Mouse (Mus musculus): Measurements from ENCODE around the gene Ifnar2. TPM values are rescaled to one million over a fixed set of nuclear protein-coding genes. Genes with fewer than 3 reads are reported as not detected.

The Ifnar2 gene
- polyA plus RNA-seq, 1 experiment from 2014 or later: 107 TPM

DNA sequence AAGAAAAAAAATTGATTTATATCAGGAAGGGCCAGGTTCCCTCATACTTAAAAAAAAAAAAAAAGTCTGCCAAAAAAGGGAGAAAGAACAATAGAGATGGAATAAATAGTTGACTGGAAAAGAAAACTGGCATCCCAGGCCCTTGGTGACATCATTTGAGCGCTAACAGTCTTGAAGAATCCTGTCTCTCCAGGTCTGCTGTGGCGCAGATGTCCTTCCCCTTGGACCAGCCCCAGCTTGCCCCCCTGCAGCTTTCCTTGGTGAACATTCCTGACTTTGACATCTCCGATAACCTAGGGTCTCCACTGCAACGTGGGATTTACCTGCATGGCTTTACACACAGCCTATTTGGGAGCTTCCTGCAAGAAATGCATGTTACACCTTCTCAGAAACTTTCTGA, 9.0 kb downstream of the Ifnar2 start:
- 85% methylated on average over 4 of the region's 4 CpGs for WGBS (ENCODE audit: insufficient replicate concordance)
- H3K27me3 ChIP-seq (ENCODE audit: insufficient read depth, low read length): no peaks in the 10 kb centered on the region
- no peak overlapping the region for H3K4me2 ChIP-seq (ENCODE audit: low read depth, low read length)
- H3K36me3 ChIP-seq (replicated peaks; ENCODE audit: insufficient read depth, low read length): peaks cover 57% of the 10 kb centered on the region
- TF ChIP-seq CTCF (IDR thresholded peaks at IDR 0.05; ENCODE audit: low read depth): no peak
- no peak for TF ChIP-seq EP300 (IDR thresholded peaks at IDR 0.05; ENCODE audit: low read depth)
- H3K9me3 ChIP-seq (ENCODE audit: low read length): no peaks in the 10 kb centered on the region
- no peak overlapping the region for H3K4me3 ChIP-seq (ENCODE audit: low read depth, low read length)
- H3K27ac ChIP-seq (ENCODE audit: low read depth): no peak overlapping the region
- DNase-seq (no peak), ATAC-seq (no peak)
- peaks cover 38% of the 10 kb centered on the region for H3K4me1 ChIP-seq (ENCODE audit: insufficient read depth)
- no peak overlapping the region for H3K9ac ChIP-seq (replicated peaks)

DNA sequence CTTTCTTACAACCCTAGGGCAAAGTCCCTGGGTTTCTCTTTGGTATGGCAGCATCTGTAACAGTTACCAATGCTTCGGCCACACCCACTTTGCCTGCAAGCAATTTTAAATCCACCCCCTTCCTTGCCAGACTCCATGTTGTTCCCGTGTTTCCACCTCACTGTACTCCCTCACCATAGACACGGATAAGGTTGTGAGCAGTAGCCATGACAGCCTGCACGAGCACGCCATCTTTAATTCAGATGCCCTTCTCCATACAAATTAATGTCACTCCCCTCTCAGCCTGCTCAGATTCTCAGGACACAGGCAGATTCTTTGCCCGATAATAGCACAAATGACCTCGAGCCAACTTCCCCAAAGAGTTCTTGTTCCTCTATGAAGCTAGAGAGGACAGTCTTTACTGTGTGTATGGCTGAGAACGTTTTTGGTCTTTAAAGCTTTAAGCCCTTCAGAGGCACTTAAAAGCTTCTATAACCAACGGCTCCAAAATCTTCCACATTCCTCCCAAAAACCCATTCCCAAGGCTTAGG, 9.7 kb downstream of the Ifnar2 start:
- no peak for ATAC-seq
- Histone ChIP-seq H3K4me1 (ENCODE audit: insufficient read depth) (peaks cover 37% of the 10 kb centered on the region), H3K9ac (replicated peaks) (no peak overlapping the region), H3K27me3 (ENCODE audit: insufficient read depth, low read length) (no peaks in the 10 kb centered on the region), H3K9me3 (ENCODE audit: low read length) (no peaks in the 10 kb centered on the region), H3K4me3 (ENCODE audit: low read depth, low read length) (no peak overlapping the region), H3K36me3 (replicated peaks; ENCODE audit: insufficient read depth, low read length) (peaks cover 57% of the 10 kb centered on the region), H3K27ac (ENCODE audit: low read depth) (0 out of 2 replicates have a peak overlapping the region, but pooled peaks have one; percentile 45), H3K4me2 (ENCODE audit: low read depth, low read length) (no peak overlapping the region)
- TF ChIP-seq CTCF (IDR thresholded peaks at IDR 0.05; ENCODE audit: low read depth) (no peak), EP300 (IDR thresholded peaks at IDR 0.05; ENCODE audit: low read depth) (no peak)
- WGBS (ENCODE audit: insufficient replicate concordance): 67% methylated on average over 9 of the region's 9 CpGs
- DNase-seq: no peak

DNA sequence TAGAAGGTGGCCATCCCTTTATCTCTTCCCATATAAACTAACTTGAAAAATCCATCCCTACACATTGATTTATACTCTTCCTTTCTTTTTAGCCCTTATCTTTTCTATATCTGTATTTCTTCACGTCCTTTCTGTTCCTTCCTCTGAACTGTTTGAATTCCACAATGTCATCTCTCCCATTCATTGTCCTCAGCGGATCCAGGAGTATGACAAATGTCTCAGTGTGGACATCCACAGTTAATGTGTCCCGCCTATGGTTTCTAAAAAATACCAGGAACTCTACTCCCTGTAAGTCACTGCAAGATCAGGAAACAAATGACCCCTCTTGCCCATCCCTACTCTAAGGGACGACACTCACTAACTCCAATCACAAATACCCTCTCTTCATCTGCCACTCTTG, 11.6 kb downstream of the Ifnar2 start:
- Histone ChIP-seq H3K27ac (ENCODE audit: low read depth) (peak overlapping the region; percentile 87), H3K4me3 (ENCODE audit: low read depth, low read length) (no peak overlapping the region), H3K9ac (replicated peaks) (no peak overlapping the region), H3K36me3 (replicated peaks; ENCODE audit: insufficient read depth, low read length) (peaks cover 67% of the 10 kb centered on the region), H3K4me2 (ENCODE audit: low read depth, low read length) (no peak overlapping the region), H3K4me1 (ENCODE audit: insufficient read depth) (peaks cover 22% of the 10 kb centered on the region), H3K9me3 (ENCODE audit: low read length) (no peaks in the 10 kb centered on the region), H3K27me3 (ENCODE audit: insufficient read depth, low read length) (no peaks in the 10 kb centered on the region)
- TF ChIP-seq CTCF (IDR thresholded peaks at IDR 0.05; ENCODE audit: low read depth) (no peak), EP300 (IDR thresholded peaks at IDR 0.05; ENCODE audit: low read depth) (no peak)
- 82% methylated on average over 4 of the region's 4 CpGs for WGBS (ENCODE audit: insufficient replicate concordance)
- no peak for ATAC-seq
- DNase-seq: no peak

DNA sequence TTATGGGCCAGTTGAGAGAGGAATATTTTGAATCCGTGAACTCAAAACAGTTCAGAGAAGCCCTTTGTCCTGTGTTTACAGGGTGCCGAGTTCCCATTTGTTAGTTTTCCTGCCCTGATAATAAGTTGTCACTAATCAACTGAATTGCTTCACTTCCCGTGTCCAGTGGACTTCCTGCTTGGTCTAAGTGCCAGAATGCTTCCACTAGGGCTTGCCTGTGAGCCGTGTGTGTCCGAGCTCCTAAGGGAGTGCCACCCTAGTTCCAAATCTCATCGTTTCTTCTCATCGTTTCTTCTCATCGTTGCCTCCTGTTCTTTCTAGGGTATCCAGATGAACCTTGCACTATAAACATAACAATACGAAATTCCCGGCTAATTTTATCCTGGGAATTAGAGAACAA, 13.0 kb downstream of the Ifnar2 start:
- peaks cover 14% of the 10 kb centered on the region for H3K4me1 ChIP-seq (ENCODE audit: insufficient read depth)
- H3K4me3 ChIP-seq (ENCODE audit: low read depth, low read length): no peak overlapping the region
- H3K4me2 ChIP-seq (ENCODE audit: low read depth, low read length): peak overlapping the region; percentile 33; the same call in 1 of the 2 replicates
- H3K36me3 ChIP-seq (replicated peaks; ENCODE audit: insufficient read depth, low read length): peaks cover 78% of the 10 kb centered on the region
- no peak overlapping the region for H3K9ac ChIP-seq (replicated peaks)
- DNase-seq: no peak
- ATAC-seq: peak; percentile 86
- WGBS (ENCODE audit: insufficient replicate concordance): 47% methylated on average over 10 of the region's 10 CpGs
- peak overlapping the region; percentile 87 for H3K27ac ChIP-seq (ENCODE audit: low read depth)
- TF ChIP-seq CTCF (IDR thresholded peaks at IDR 0.05; ENCODE audit: low read depth) (peak; percentile 23), EP300 (IDR thresholded peaks at IDR 0.05; ENCODE audit: low read depth) (no peak)
- peaks cover 5% of the 10 kb centered on the region; the same call in 1 of the 2 replicates for H3K9me3 ChIP-seq (ENCODE audit: low read length)
- H3K27me3 ChIP-seq (ENCODE audit: insufficient read depth, low read length): no peaks in the 10 kb centered on the region

DNA sequence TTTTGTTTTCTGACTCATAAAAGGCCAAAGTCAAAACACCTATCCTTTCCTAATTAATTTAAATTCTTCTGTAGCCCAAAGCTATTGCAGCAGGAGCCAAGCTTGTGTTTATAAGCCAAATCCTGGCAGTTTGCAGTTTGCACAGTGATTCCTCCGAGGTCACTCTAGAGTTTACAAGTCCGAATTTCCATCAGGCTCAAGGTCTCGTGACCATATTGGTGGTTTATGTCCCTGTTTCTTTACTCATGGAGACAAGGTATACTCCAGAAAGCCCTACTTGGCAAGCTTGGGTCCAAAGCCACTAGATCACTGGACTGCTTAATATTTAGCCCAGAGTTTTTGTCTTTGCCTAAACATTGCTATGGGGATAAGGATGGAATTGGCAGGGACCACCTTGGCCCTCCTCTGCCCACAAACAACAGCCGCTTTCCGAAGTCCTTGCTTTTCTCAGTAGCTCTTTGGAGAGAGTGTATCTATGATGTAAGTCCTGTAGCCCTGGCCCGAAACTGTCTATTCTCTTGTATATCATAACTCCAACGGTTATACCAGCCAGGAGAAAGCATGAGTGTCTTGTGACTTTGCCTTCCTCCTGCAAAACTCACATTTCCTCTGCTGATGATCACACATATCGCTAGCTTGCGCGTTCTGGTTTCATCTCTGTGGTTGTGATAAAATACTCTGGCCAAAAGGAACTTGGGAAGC, 14.0 kb downstream of the Ifnar2 start:
- ATAC-seq: peak; percentile 32; the same call in 1 of the 2 replicates
- H3K27ac ChIP-seq (ENCODE audit: low read depth): peak overlapping the region; percentile 87

DNA sequence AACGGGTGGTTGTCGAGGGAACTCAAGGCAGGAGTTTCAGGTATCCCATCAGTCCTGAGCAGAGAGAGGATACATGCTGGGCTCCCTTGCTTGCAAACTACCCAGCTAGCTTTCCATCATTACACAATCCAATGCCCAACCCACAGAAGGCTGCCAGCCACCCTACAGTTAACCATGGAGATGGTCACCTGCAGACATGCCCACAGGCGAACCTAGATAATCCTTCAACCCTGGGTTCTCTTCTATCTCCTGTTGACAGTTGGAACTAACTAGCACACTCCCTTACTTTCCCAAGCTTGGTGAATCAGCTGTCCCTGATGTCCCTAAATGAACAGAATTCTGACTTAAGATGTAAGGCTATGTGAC, 14.5 kb downstream of the Ifnar2 start:
- ATAC-seq: no peak
- DNase-seq: no peak
- 67% methylated on average over 3 of the region's 3 CpGs for WGBS (ENCODE audit: insufficient replicate concordance)
- Histone ChIP-seq H3K9ac (replicated peaks) (no peak overlapping the region), H3K36me3 (replicated peaks; ENCODE audit: insufficient read depth, low read length) (peaks cover 81% of the 10 kb centered on the region), H3K9me3 (ENCODE audit: low read length) (peaks cover 5% of the 10 kb centered on the region; the same call in 1 of the 2 replicates), H3K4me3 (ENCODE audit: low read depth, low read length) (no peak overlapping the region), H3K4me2 (ENCODE audit: low read depth, low read length) (no peak overlapping the region), H3K4me1 (ENCODE audit: insufficient read depth) (peaks cover 12% of the 10 kb centered on the region), H3K27ac (ENCODE audit: low read depth) (peak overlapping the region; percentile 87; the same call in 1 of the 2 replicates), H3K27me3 (ENCODE audit: insufficient read depth, low read length) (no peaks in the 10 kb centered on the region)
- TF ChIP-seq EP300 (IDR thresholded peaks at IDR 0.05; ENCODE audit: low read depth) (no peak), CTCF (IDR thresholded peaks at IDR 0.05; ENCODE audit: low read depth) (no peak)

More for the DNA sequence above, 14.0 kb downstream of the Ifnar2 start:
- Histone ChIP-seq H3K36me3 (replicated peaks; ENCODE audit: insufficient read depth, low read length) (peaks cover 81% of the 10 kb centered on the region), H3K4me1 (ENCODE audit: insufficient read depth) (peaks cover 14% of the 10 kb centered on the region), H3K9ac (replicated peaks) (no peak overlapping the region), H3K27me3 (ENCODE audit: insufficient read depth, low read length) (no peaks in the 10 kb centered on the region), H3K4me3 (ENCODE audit: low read depth, low read length) (no peak overlapping the region), H3K4me2 (ENCODE audit: low read depth, low read length) (no peak overlapping the region), H3K9me3 (ENCODE audit: low read length) (peaks cover 5% of the 10 kb centered on the region; the same call in 1 of the 2 replicates)
- TF ChIP-seq EP300 (IDR thresholded peaks at IDR 0.05; ENCODE audit: low read depth) (no peak), CTCF (IDR thresholded peaks at IDR 0.05; ENCODE audit: low read depth) (no peak)
- WGBS (ENCODE audit: insufficient replicate concordance): 77% methylated on average over 10 of the region's 10 CpGs
- DNase-seq: no peak
